8 mouse cellular contexts compared by ENCODE assay signal in the genomic region with DNA sequence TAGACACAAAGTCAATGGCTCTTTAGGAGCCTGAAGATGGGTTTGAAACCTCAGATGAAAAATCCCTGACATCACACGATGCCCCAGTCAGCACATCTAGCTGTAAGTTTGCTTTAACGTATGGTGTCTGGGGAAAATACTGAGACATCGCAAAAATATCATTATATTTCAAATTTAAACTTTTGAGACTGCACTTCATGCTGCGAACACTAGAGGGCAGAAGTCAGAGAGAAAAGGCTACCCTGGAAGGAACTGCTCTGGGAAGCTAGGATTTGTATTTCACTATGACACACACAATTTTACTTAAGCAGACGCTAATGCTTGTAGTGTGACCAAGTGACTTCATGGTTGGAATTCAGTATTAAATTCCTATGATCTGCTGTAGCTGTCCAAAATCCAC. TPM values are rescaled to one million over a fixed set of nuclear protein-coding genes. Genes with fewer than 3 reads are reported as not detected.
DNase-seq lines count a peak whose midpoint lies in the region; ATAC-seq and TF ChIP-seq lines count a peak whose summit lies in the region.
"Had no signal": no experiment of that assay in that cellular context is flagged by ENCODE, and none has a peak within 500 bp of the region (broad histone marks: within the 10 kb centered on the region; RNA-seq: fewer than 3 reads in every experiment).

No protein-coding gene starts in this region.

- WGBS in kidney, embryonic 14.5 days = 33% methylated on average over 5 of the region's 5 CpGs
- WGBS in heart, embryonic 10.5 days = 29% methylated on average over 5 of the region's 5 CpGs
- 29% methylated on average over 5 of the region's 5 CpGs for WGBS in midbrain, embryonic 15.5 days

- no peaks in the 10 kb centered on the region for H3K79me2 ChIP-seq in MEL (ENCODE audit: control insufficient read depth, insufficient read depth, low read length, poor library complexity)

- no peaks in the 10 kb centered on the region for H3K27me3 ChIP-seq in kidney, embryonic 14.5 days (ENCODE audit: control insufficient read depth, insufficient read depth, low read length)
- H3K27me3 ChIP-seq in MEL (ENCODE audit: control insufficient read depth in 1 of 2, insufficient read depth in 2 of 2, low read length in 2 of 2) = peaks cover 0 to 3% of the 10 kb centered on the region in 2 experiments; a peak in 2 of 4 replicates
- no peaks in the 10 kb centered on the region for H3K27me3 ChIP-seq in heart, embryonic 10.5 days (ENCODE audit: insufficient read depth, poor library complexity, severe bottlenecking)
- no peaks in the 10 kb centered on the region for H3K27me3 ChIP-seq in midbrain, embryonic 15.5 days (replicated peaks)

- TF ChIP-seq CTCF in MEL (IDR thresholded peaks at IDR 0.05 in 2 of 3, conservative IDR thresholded peaks at IDR 0.05 in 1 of 3; ENCODE audit: control insufficient read depth in 1 of 3, insufficient read depth in 1 of 3, low read depth in 2 of 3, low read length in 3 of 3, poor library complexity in 1 of 3, severe bottlenecking in 1 of 3) = peak; percentile 60 to 80 (median 70)

- TF ChIP-seq POLR2A in MEL (IDR thresholded peaks at IDR 0.05; ENCODE audit: control insufficient read depth in 1 of 2, insufficient read depth in 1 of 2, low read depth in 1 of 2, low read length in 2 of 2, poor library complexity in 1 of 2) = no peak

- no peaks in the 10 kb centered on the region for H3K36me3 ChIP-seq in kidney, embryonic 14.5 days (ENCODE audit: control insufficient read depth, insufficient read depth, low read length)
- no peaks in the 10 kb centered on the region for H3K36me3 ChIP-seq in MEL (ENCODE audit: control insufficient read depth in 1 of 2, insufficient read depth in 2 of 2, low read length in 2 of 2)
- no peaks in the 10 kb centered on the region for H3K36me3 ChIP-seq in heart, embryonic 10.5 days
- no peaks in the 10 kb centered on the region for H3K36me3 ChIP-seq in midbrain, embryonic 15.5 days (replicated peaks)
- H3K36me3 ChIP-seq: limb, embryonic 13.5 days had no signal

- no peak overlapping the region for H3K4me2 ChIP-seq in kidney, embryonic 14.5 days (replicated peaks; ENCODE audit: low read depth, low read length)
- H3K4me2 ChIP-seq in midbrain, embryonic 15.5 days = no peak overlapping the region
- H3K4me2 ChIP-seq: limb, embryonic 13.5 days had no signal

- no peak overlapping the region for H3K9ac ChIP-seq in kidney, embryonic 14.5 days (ENCODE audit: low read depth, low read length)
- no peak overlapping the region for H3K9ac ChIP-seq in MEL (ENCODE audit: control insufficient read depth, low read depth, low read length, poor library complexity, severe bottlenecking)
- H3K9ac ChIP-seq in midbrain, embryonic 15.5 days = no peak overlapping the region
- H3K9ac ChIP-seq: limb, embryonic 13.5 days had no signal

- H3K9me3 ChIP-seq in kidney, embryonic 14.5 days (ENCODE audit: control insufficient read depth, low read length) = no peaks in the 10 kb centered on the region
- H3K9me3 ChIP-seq in MEL (replicated peaks; ENCODE audit: insufficient read depth, low read length) = no peaks in the 10 kb centered on the region
- H3K9me3 ChIP-seq in heart, embryonic 10.5 days = no peaks in the 10 kb centered on the region
- H3K9me3 ChIP-seq in midbrain, embryonic 15.5 days = no peaks in the 10 kb centered on the region
- H3K9me3 ChIP-seq: limb, embryonic 13.5 days had no signal

- peak; percentile 67 for DNase-seq in kidney, postnatal 10 days
- DNase-seq in MEL (ENCODE audit: low read depth, low spot score) = peak; percentile 41
- DNase-seq in heart, embryonic 10.5 days (ENCODE audit: low spot score) = no peak
- no peak for DNase-seq in spleen, postnatal 14 days (ENCODE audit: low spot score in 2 of 2)

- no peak for ATAC-seq in kidney, embryonic 14.5 days (ENCODE audit: low FRiP score, low TSS enrichment)
- peak; percentile 42 for ATAC-seq in CD4-positive, CD25-positive, alpha-beta regulatory T cell, adult 4 months
- ATAC-seq in midbrain, embryonic 15.5 days (replicated peaks) = peak; percentile 54; the same call in 1 of the 2 replicates

- TF ChIP-seq RAD21 in MEL (IDR thresholded peaks at IDR 0.05; ENCODE audit: low read depth, low read length) = peak; percentile 77

- H3K27ac ChIP-seq in kidney, embryonic 14.5 days (ENCODE audit: low read depth, low read length) = no peak overlapping the region
- no peak overlapping the region for H3K27ac ChIP-seq in MEL (ENCODE audit: control insufficient read depth, low read depth, low read length)
- H3K27ac ChIP-seq in heart, embryonic 10.5 days = peak overlapping the region; percentile 38; the same call in 1 of the 2 replicates
- H3K27ac ChIP-seq in midbrain, embryonic 15.5 days = no peak overlapping the region
- H3K27ac ChIP-seq: limb, embryonic 13.5 days had no signal

- TF ChIP-seq EP300 in MEL (IDR thresholded peaks at IDR 0.05; ENCODE audit: low read depth in 1 of 2, low read length in 2 of 2) = no peak

- H3K4me1 ChIP-seq in kidney, embryonic 14.5 days (ENCODE audit: control insufficient read depth, insufficient read depth, low read length) = 0 out of 2 replicates have a peak, but pooled peaks cover 3% of the 10 kb centered on the region
- no peaks in the 10 kb centered on the region for H3K4me1 ChIP-seq in MEL (ENCODE audit: control insufficient read depth in 1 of 2, insufficient read depth in 2 of 2, low read length in 2 of 2)
- H3K4me1 ChIP-seq in heart, embryonic 10.5 days = peaks cover 25% of the 10 kb centered on the region
- peaks cover under 1% of the 10 kb centered on the region; the same call in 1 of the 2 replicates for H3K4me1 ChIP-seq in midbrain, embryonic 15.5 days

- no peak overlapping the region for H3K4me3 ChIP-seq in kidney, embryonic 14.5 days (ENCODE audit: low read length)
- no peak overlapping the region for H3K4me3 ChIP-seq in MEL (ENCODE audit: control insufficient read depth in 1 of 2, insufficient read depth in 1 of 2, low read depth in 2 of 2, low read length in 2 of 2)
- no peak overlapping the region for H3K4me3 ChIP-seq in heart, embryonic 10.5 days
- H3K4me3 ChIP-seq in midbrain, embryonic 15.5 days = no peak overlapping the region
- H3K4me3 ChIP-seq: limb, embryonic 13.5 days had no signal

TF ChIP-seq in MEL, 35 proteins besides CTCF, POLR2A, EP300 and RAD21:
- TF ChIP-seq ZC3H11A (IDR thresholded peaks at IDR 0.05; ENCODE audit: low read depth, low read length) = peak; percentile 76
- TF ChIP-seq ELF1 (IDR thresholded peaks at IDR 0.05; ENCODE audit: low read depth, low read length) = 0 out of 2 replicates have a peak, but pooled peaks have one; percentile 10
- TF ChIP-seq SMC3 (IDR thresholded peaks at IDR 0.05; ENCODE audit: low read depth, low read length) = peak; percentile 93
- TF ChIP-seq MAX (IDR thresholded peaks at IDR 0.05; ENCODE audit: low read length) = no peak
TF ChIP-seq in MEL: peak in this region for 3.

RNA-seq across cellular contexts. Expression of gene Itgb6, which starts 1.5 kb away (rescaled TPM):
- 3.4 and 8.9 TPM in 2 replicates for polyA plus RNA-seq in kidney, embryonic 14.5 days (2014; fragmentation: Nextera tagmentation; extraction: Ambion mirVana)
- polyA plus RNA-seq in CD4-positive, CD25-positive, alpha-beta regulatory T cell, adult 4 months (2017; shearing (Covaris generic)) = under 1 TPM in 1 of 2 experiments, not detected in 1; 0.11 TPM
- not detected in 2 replicates for total RNA-seq in MEL (2012; rRNA removed)
- polyA plus RNA-seq in MEL (2012; ENCODE audit: insufficient read depth in 1 of 2, insufficient read length in 2 of 2, low read depth in 1 of 2, low replicate concordance in 2 of 2, missing spikeins in 1 of 2) = not detected
- polyA plus RNA-seq in heart, embryonic 10.5 days (2016; fragmentation: Nextera tagmentation; extraction: Ambion mirVana) = 0.34 and 0.46 TPM in 2 replicates
- polyA plus RNA-seq in midbrain, embryonic 15.5 days (2015; fragmentation: Nextera tagmentation; extraction: Ambion mirVana) = 0.06 and 0.09 TPM in 2 replicates

Comparison
In these comparisons a context has a peak if more than half of its experiments do, and no peak if none do; other contexts are left out.
1. DNase-seq: peak in kidney, postnatal 10 days (single experiment) and MEL (single experiment); none in heart, embryonic 10.5 days (single experiment) and spleen, postnatal 14 days (0 of 2).